Mouse (Mus musculus): Measurements from ENCODE around the gene Reg3g. TPM values are rescaled to one million over a fixed set of nuclear protein-coding genes. Genes with fewer than 3 reads are reported as not detected.

The Reg3g gene
- total RNA-seq (2023; ENCODE audit: inconsistent age) = not detected in 4 replicates

DNA sequence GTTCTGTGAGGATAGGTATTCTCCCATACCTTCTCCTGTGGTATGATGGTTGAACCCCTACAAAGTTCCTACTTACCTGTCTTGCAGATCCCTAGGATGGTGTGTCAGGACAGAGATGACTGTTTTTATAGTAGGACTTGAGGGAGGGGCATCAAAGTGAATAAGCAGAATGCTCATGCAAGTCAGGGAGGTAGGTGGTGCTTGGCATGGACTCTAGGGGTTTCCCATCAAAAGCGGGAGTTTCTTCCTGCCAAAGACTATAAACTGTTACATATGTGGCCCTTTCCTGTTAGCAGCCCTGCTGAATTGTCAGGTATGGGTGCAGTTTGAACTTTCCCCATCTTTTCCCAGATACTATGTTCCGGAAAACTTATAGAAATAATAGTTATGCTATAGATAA lies at the start of gene Reg3g:
Reg3g (minus strand) TSS at position 101 of the 400 bp plus-strand sequence.

DNA sequence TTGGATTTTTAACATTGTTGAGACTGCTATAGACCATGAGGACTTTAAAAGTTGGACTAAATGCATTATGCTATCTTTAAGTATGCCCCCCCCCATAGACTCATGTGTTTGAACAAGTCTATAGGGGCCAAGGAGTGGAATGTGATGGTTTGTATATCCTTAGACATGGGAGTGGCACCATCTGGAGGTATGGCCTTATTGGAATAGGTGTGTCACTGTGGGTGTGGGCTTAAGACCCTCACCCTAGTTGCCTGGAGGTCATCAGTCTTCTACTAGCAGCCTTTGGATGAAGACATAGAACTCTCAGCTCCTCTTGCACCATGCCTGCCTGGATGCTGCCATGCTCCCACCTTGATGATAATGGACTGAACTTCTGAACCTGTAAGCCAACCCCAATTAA lies 46.3 kb downstream of the Reg3g start, which contains the start of gene Reg1:
Reg1 (plus strand) TSS at position 301 of the 400 bp plus-strand sequence.

Other genes starting within 250 kb of the Reg3g start
- not detected in 4 replicates for gene Reg3b, start 98.2 kb downstream of the Reg3g start, total RNA-seq (2023; ENCODE audit: inconsistent age)
- gene Reg3d, start 90.0 kb downstream of the Reg3g start, total RNA-seq (2023; ENCODE audit: inconsistent age) = not detected in 4 replicates
- gene Reg3a, start 88.2 kb downstream of the Reg3g start, total RNA-seq (2023; ENCODE audit: inconsistent age) = not detected in 4 replicates
- not detected in 4 replicates for gene Reg2, start 73.2 kb downstream of the Reg3g start, total RNA-seq (2023; ENCODE audit: inconsistent age)
- gene Reg1, start 46.2 kb downstream of the Reg3g start, total RNA-seq (2023; ENCODE audit: inconsistent age) = 0.71 TPM in 1 of 4 replicates, not detected in the others

Measured in B cell, adult (primary cell).